Mouse (Mus musculus) heart, adult 18-20 months (tissue): ENCODE data around the gene Plekha6. TPM values are rescaled to one million over a fixed set of nuclear protein-coding genes. Genes with fewer than 3 reads are reported as not detected.

Source experiments
- DNase-seq, 2 experiments: peaks; one replicate each; pipeline ENCODE4 v3.0.0; 2021 to 2022; ENCODE audit warnings: mixed read lengths in 1 of 2
- total RNA-seq, 2 experiments: library from RNA; stranded (reverse); gene quantifications; 2 replicates each; pipeline ENCODE4 v1.2.3; 2021

Plekha6 gene
- total RNA-seq, 2 experiments from 2014 or later = 40.5 to 47.7 TPM

DNA sequence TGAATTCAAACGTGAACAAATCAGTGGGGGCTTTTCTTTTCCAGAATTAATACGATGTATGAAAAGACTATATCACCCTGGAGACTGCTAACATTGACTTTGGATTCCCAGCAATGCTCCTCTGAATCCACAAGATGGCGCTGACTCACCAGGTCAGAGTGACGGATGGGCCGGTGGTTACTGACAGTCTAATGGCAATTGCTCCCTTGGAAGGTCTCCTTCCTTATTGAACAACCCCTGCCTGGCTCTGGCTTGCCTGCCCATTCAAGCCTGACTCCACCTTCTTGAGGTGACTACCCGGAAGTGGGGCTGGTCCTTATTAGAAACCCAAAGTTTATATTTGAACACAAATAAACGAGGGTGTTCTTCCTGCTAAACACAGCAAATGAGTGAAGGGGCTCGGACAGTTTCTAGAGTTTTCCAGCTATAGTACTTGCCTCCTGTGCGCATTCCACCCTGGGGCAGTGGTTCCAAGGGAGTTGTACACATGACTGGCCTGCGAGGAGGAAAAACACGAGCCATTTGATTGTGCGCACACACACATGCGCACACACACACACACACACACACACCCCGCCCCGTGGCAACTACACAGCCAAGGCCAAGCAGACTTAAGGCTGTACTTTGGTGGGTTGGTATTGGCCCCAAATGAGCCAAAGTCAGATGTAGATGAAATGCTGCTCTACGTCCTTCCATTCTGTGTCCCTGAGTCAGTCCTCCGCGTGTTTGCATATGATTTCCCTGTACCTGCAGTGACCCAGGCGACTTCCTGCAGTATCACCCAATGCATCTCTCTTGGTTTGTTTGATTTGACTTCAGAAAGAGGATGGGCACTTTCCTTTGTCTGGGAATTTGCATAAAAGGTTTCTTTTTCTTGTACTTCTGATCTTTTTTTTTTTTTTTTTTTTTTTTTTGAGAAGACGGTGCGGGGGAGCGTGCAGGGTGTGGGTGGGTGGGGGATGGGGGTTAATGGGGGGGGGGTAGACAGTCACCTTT is 17.7 kb upstream of the Plekha6 start:
- DNase-seq = peak; percentile 41 to 71

- no peak for DNase-seq
Measured at GRCm38 (mm10) chr1:133147324-133147723, 16.7 kb upstream of the Plekha6 start.

- no peak for DNase-seq
Measured at GRCm38 (mm10) chr1:133148122-133148521, 15.9 kb upstream of the Plekha6 start.

DNA sequence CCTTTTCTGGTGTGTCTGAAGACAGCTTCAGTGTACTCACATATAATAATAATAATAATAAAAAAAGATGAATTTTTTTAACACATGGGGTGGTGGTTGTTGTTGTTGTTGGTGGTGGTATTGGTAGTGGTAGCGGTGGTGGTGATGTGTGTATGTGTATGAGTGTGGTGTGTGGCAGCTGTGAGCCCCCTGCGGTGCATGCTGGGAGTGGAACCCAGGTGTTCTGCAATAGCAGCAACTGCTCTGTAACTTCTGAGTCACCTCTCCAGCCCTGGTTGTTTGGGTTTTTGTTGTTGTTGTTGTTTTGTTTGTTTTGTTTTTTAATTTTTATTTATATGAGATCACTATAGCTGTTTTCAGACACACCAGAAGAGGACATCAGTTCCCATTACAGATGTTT is 13.5 kb upstream of the Plekha6 start:
- DNase-seq = no peak

- no peak for DNase-seq
Measured at GRCm38 (mm10) chr1:133152213-133152612, 11.8 kb upstream of the Plekha6 start.

- DNase-seq = no peak
Measured at GRCm38 (mm10) chr1:133155270-133155669, 8.7 kb upstream of the Plekha6 start.

GRCm38 (mm10) chr1:133159128-133159564 is 4.9 kb upstream of the Plekha6 start:
- peak; percentile 42 to 48 for DNase-seq

GRCm38 (mm10) chr1:133161559-133161958 is 2.5 kb upstream of the Plekha6 start:
- no peak for DNase-seq

DNA sequence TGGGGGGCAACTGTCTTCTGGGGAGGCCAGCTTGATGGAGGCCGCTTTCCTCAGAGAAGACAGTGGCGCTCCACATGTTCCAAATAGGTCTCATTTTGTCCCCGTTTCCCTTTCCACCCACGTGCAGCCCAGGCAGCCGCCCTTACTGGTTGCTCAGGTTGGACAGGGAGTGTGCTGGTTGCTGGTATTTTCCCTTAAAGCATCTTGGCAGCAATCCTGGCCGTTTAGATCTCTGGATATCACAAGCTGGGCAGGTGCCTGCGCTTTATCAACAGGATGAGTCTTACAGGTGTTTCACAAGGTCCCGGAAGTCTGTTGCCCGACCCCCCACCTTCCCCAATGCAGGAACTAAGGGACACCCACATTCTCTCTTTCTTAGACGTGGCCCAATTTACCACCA is 2.0 kb upstream of the Plekha6 start:
- no peak for DNase-seq

- DNase-seq = no peak
Measured at GRCm38 (mm10) chr1:133162981-133163380, 1.0 kb upstream of the Plekha6 start.

- DNase-seq = no peak
Measured at GRCm38 (mm10) chr1:133164591-133165011, 591 bp downstream of the Plekha6 start.

GRCm38 (mm10) chr1:133165111-133165510 is 1.1 kb downstream of the Plekha6 start:
- no peak for DNase-seq

DNA sequence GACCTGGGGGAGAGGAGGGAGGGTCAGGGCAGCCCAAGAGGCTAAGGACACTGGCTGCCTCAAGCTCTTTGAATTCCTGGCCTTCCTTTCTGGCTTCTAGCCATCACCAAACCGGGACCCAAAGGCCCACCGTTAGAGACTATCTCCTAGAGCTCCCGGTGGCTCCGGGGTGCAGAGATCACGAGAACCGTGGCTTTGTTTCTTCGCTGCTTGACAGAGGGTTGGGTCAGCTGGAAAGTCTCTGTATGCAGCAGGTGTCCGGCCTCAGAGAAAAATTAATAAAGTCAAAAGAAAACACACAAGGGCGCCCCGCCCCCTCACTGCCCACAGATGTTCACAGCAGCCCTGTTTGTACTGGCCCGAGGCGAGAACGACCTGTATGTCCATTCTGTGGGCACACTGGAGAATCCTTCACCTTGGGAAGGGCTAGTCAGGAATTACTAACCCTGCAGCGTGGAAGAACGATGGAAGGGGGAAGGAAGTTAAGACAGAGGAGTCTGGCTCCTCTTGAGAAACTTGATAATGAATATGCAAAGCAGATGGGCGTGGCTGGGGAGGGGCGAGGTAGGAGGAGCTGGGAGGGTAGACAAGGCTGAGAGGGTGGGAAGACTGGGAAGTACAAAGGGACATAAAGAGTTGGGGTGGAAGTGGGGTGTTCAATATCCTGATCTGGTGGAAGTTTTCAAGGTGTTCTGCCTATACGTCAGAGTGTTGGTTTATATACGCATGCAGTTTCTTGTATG is 4.5 kb downstream of the Plekha6 start:
- DNase-seq = no peak

GRCm38 (mm10) chr1:133170196-133170595 is 6.2 kb downstream of the Plekha6 start:
- no peak for DNase-seq

- DNase-seq = no peak
Measured at GRCm38 (mm10) chr1:133171357-133171756, 7.3 kb downstream of the Plekha6 start.

GRCm38 (mm10) chr1:133175150-133175549 is 11.1 kb downstream of the Plekha6 start:
- DNase-seq = no peak

DNA sequence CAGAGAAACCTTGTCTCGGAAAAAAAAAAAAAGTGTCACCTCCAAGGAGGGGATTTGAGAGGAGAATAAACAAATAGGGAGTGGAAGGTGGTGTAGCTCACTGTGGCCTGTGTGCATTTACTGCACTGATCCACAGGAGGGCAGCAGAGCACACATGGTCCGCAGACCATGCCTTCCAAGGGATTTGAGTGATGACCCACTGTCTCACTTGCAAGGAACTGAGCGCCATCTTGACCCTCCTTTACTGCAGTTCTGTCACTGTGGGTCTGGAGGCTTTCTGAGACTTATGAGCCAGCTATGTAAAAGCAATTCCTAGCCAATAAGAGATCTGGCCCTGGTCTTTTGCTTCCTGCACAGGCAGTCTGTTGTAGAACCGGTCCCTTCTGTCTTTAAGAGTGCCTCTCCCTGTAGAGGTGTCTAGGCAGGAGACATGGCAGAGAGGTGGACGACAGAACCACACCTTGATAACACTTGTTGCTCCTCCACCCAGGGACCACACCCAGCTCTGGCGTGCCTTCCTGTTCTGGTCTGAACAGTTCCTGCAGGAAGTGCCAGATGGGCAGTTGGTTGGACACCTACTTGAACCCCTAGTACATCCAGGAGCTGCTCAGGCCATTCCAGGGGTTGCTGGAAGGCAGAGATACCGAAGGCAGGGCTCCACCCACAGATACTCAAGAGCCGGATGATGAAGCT is 13.6 kb downstream of the Plekha6 start:
- DNase-seq = peak; percentile 62 to 81

DNA sequence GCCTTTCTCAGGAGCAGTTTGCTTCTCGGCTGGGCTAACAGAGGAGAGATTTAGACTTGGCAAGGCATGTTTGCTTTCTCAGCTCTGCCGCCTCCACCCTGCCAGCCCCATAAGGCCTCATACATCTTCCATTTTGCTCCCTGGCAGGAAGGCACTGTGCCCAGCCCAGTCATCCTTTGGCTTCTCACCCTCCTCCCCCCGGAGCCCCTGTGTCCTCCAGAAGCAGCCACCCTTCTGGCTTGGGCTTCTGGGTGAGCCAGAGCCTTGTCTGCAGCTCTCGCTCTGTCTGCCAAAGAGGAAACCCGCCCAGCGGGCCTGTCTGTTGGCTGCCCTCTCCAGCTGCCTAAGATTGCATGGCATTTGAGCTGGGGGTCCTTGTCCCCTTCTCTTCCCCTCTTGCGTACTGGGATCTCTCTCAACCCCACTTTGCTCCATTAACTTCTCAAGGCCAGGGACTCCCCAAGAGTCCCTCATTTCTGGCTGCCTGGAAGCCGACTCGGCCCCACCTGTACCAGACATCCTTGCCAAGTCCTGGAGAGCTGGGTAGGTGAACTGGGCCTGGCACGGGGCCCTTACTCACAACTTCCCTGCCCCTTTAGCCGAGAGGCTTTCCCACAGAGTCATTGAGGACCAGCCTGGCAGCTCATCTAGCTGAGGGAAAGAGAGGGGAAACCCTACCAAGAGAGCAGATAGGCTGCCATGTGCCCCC is 14.9 kb downstream of the Plekha6 start:
- peak in 1 of 2 experiments; percentile 66 for DNase-seq

GRCm38 (mm10) chr1:133181072-133182015 is 17.3 kb downstream of the Plekha6 start:
- DNase-seq = peak; percentile 74 to 88

DNA sequence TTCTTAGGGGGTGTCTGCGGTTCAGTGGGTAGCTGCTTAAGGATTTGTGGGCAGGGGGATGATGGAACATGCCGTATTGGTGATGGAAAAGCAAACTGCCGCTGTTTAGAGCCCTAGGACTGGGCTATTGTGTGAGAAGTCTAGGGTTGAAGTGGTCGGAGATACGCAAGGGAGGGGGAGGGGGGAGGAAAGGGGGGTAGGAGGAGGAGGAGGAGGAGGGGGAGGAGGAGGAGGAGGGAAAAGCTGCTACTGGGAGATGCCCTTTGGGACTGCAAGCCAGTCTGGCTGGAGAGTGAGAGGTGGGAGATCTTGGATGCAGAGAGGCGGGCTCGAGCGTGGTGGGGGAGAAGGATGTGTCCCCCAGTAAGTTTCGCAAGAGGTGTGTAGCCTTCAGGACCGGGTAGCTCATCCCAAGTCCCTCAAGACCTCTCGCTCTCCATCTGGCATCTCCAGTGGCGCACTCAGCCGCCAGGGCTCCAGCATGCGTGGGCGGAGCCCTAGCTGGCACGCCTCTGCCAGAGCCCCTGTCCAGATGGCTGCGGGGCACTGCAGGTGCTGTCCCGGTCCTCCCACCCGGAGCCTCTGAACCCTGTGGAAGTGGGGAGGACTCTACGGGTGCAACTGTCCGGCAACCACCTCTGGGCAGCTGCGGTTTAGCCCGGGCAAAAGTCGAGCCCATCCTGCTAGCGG is 18.2 kb downstream of the Plekha6 start:
- DNase-seq = peak; percentile 43 to 59
